Mouse (Mus musculus) MEL (cell line): Measurements from ENCODE around the gene Nucb2. TPM values are rescaled to one million over a fixed set of nuclear protein-coding genes. Genes with fewer than 3 reads are reported as not detected.

Experiments used
- polyA plus RNA-seq, 2 experiments: library from polyadenylated mRNA; stranded (reverse) in 1 of 2; unstranded in 1 of 2; fragments of >175 nt in 1 of 2; fragments of >200 nt in 1 of 2; gene quantifications; 2 replicates each; pipeline versions ENCODE4 v1.2.1 to v1.2.4; 2012; ENCODE audit warnings: low replicate concordance in 2 of 2, low read depth in 1 of 2; ENCODE audit not compliant: insufficient read length in 2 of 2, insufficient read depth in 1 of 2, missing spikeins in 1 of 2
- total RNA-seq: library from RNA; depleted of rRNA; stranded (reverse); fragments of 300-350 nt; gene quantifications from 2 replicates; pipeline ENCODE4 v1.2.3, GENCODE M21; 2012; rRNA removed

Nucb2 gene
- total and polyA plus RNA-seq, 3 experiments: 5.5 to 6.4 TPM; not detected in 1

Other genes with a start within 250 kb of the Nucb2 start
- gene Plekha7, start 196.0 kb upstream of the Nucb2 start, total RNA-seq: 4.4 and 4.9 TPM in 2 replicates
- gene Plekha7, start 196.0 kb upstream of the Nucb2 start, polyA plus RNA-seq: 10 to 100 TPM in 1 of 2 experiments, not detected in 1; 14.5 TPM
- 1,903 and 1,952 TPM in 2 replicates for gene Rps13, start 170.2 kb upstream of the Nucb2 start, total RNA-seq
- gene Rps13, start 170.2 kb upstream of the Nucb2 start, polyA plus RNA-seq: 100 to 1,000 TPM in 1 of 2 experiments, not detected in 1; 388 TPM
- 3.6 and 3.9 TPM in 2 replicates for gene Pik3c2a, start 60.9 kb upstream of the Nucb2 start, total RNA-seq
- 1 to 10 TPM in 1 of 2 experiments, not detected in 1; 2.6 TPM for gene Pik3c2a, start 60.9 kb upstream of the Nucb2 start, polyA plus RNA-seq